Mouse (Mus musculus) limb, embryonic 11.5 days (tissue): Measurements from ENCODE around the gene Usp1. TPM values are rescaled to one million over a fixed set of nuclear protein-coding genes. Genes with fewer than 3 reads are reported as not detected.
A peak's percentile ranks its signal among the peaks of the same experiment; 100 is the strongest.
"Not testable (repeated sequence)": the region's sequence is repeated elsewhere in the genome, so short reads cannot be mapped to it uniquely, and the experiment has no call there.

Experiments
- ATAC-seq: fragments of 200-750 bp; cut with Nextera tagmentation; 2 replicates; pipeline ENCODE4 v1.8.0; 2017; ENCODE audit warnings: low read depth; ENCODE audit not compliant: insufficient number of reproducible peaks, low FRiP score, low TSS enrichment
- DNase-seq: peaks from one replicate; pipeline ENCODE4 v3.0.0-alpha.2; 2015; ENCODE audit warnings: low spot score
- H3K27ac ChIP-seq: fragments of 300-500 bp; sonication (generic); replicated peaks from 2 replicates; pipeline ENCODE4 v1.5.1; 2014; ENCODE audit warnings: low read depth, mild to moderate bottlenecking, low read length
- H3K27me3 ChIP-seq: fragments of 300-500 bp; sonication (generic); 2 replicates; pipeline ENCODE4 v1.6.1; 2014; ENCODE audit warnings: mild to moderate bottlenecking, low read length, mixed read lengths; ENCODE audit not compliant: control insufficient read depth, insufficient read depth
- H3K36me3 ChIP-seq: fragments of 300-500 bp; sonication (generic); 2 replicates; pipeline ENCODE4 v1.6.1; 2014; ENCODE audit warnings: mild to moderate bottlenecking, low read length, moderate library complexity, mixed read lengths; ENCODE audit not compliant: control insufficient read depth, insufficient read depth
- H3K4me1 ChIP-seq: fragments of 300-500 bp; sonication (generic); 2 replicates; pipeline ENCODE4 v1.6.1; 2014; ENCODE audit warnings: low read length, mixed read lengths; ENCODE audit not compliant: control insufficient read depth, insufficient read depth
- H3K4me2 ChIP-seq: fragments of 300-500 bp; sonication (generic); 2 replicates; pipeline ENCODE4 v1.6.1; 2014; ENCODE audit warnings: low read depth, mild to moderate bottlenecking, moderate library complexity; ENCODE audit not compliant: severe bottlenecking
- H3K4me3 ChIP-seq: fragments of 300-500 bp; sonication (generic); 2 replicates; pipeline ENCODE4 v1.5.1; 2014; ENCODE audit warnings: low read depth, low read length
- H3K9ac ChIP-seq: fragments of 300-500 bp; sonication (generic); 2 replicates; pipeline ENCODE4 v1.6.1; 2014; ENCODE audit warnings: mild to moderate bottlenecking, low read length
- H3K9me3 ChIP-seq: fragments of 300-500 bp; sonication (generic); 2 replicates; pipeline ENCODE4 v1.6.1; 2016; ENCODE audit warnings: low read length; ENCODE audit not compliant: control insufficient read depth
- WGBS: fragments of 180-500 bp; shearing (Covaris S2); extraction: QIAGEN DNeasy Blood & Tissue Kit; methylation state at CpG from one replicate; pipeline ENCODE4 v1.1.7; 2014; 5-methylcytosine and 5-hydroxymethylcytosine counted together
- polyA plus RNA-seq: library from polyadenylated mRNA; unstranded; fragments of >200 nt; fragmentation: Nextera tagmentation; extraction: Ambion mirVana; gene quantifications from 2 replicates; pipeline ENCODE4 v1.2.1, GENCODE M21; 2014

Gene Usp1
- polyA plus RNA-seq, 1 experiment from 2014 or later = 132 TPM

DNA sequence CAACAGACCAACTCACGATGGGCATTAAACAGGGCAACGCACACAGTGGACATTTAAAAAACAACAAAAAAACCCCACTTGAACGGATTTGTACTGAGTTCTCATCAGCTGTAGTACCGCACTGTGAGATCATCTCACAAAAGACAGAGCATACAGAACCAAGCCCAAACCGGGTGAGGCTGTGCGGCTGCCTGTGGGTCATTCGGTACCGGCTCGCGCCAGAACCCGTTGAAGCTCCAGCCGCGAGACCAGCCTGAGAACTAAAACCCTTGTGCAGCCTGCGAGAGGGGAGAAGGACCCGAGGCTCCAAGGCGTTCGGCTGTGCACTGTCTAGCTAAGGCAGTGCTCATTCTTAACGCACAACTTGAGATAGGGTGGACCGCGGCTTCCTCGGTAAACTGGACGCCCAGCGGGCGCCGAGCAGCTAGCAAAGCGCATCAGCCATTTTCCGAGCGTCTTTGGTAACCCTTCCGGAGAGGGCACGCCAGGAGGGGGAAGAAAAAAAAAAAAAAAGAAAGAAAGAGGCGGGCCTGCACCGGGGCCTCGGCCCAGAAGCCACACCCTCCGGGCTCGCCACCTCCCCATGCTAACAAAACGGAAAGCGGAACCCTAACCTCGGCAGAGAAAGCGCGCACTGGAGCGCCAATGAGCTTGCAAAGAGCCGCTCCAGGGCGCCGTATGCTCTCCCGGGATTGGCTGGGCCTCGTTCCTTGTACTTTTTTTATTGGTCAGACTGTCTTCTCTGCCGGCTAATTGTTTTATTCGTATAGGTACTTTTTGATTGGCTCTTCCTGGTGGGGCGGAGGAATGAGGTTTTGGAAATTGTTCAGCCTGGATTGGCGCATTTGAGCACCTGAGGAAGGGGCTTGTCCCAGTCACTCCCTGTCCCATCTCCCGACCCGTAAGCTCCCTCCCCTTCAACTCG, 705 bp upstream of the Usp1 start:
- Histone ChIP-seq H3K4me1 (peaks cover 5% of the 10 kb centered on the region; the same call in 1 of the 2 replicates), H3K36me3 (no peaks in the 10 kb centered on the region), H3K27me3 (no peaks in the 10 kb centered on the region), H3K9ac (peak overlapping the region; percentile 70), H3K9me3 (no peaks in the 10 kb centered on the region), H3K27ac (peak overlapping the region; percentile 100), H3K4me2 (peak overlapping the region; percentile 69), H3K4me3 (peak overlapping the region; percentile 95)
- ATAC-seq = peak; percentile 98
- under 1% methylated on average over 52 of the region's 53 CpGs for WGBS
- peak; percentile 98 for DNase-seq

DNA sequence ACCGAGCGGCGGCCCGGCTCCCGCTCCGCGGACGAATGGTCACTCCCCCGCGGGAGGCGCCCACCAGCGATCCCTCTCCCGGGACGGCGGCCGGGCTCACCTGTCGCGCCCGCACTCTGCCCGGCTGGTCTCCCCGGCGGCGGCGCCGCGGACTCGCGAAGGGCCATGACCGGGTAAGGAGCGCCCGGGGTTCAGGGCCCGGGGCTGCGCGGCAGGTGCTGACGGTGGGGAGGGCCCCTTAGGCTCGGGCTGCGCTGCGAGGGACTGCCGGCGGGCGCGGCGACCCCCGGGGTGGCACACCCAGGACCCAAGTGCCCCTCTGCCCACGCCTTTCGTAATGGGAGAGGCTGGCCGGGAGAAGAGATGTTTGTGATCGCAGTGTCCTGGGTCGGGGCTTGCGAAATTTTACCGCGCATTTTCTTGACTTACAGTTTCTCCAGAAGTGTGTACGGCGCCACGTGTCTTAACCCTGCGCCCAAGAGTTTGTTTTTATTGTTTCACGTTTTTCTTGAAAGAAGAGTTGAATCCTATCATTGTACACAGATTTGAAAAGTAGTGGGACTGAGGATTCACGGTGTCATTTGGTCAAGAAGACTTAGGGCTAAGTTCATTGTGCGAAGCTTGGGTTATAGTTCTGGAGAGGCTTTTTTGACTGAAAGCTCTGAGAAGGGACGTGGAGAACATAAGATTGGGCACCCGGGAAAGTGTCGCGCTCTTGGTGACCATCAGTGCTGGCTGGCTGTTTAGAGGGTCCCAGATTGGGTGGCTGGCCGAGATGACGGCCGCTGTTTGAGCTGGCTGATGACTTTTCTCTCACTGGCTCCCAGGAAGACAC, 678 bp downstream of the Usp1 start:
- Histone ChIP-seq H3K4me1 (peaks cover 5% of the 10 kb centered on the region; the same call in 1 of the 2 replicates), H3K27me3 (no peaks in the 10 kb centered on the region), H3K27ac (peak overlapping the region; percentile 100), H3K9ac (peak overlapping the region; percentile 96), H3K9me3 (no peaks in the 10 kb centered on the region), H3K36me3 (no peaks in the 10 kb centered on the region), H3K4me2 (peak overlapping the region; percentile 69), H3K4me3 (peak overlapping the region; percentile 95)
- WGBS = under 1% methylated on average over 59 of the region's 66 CpGs
- ATAC-seq = peak; percentile 10
- DNase-seq = peak; percentile 40

DNA sequence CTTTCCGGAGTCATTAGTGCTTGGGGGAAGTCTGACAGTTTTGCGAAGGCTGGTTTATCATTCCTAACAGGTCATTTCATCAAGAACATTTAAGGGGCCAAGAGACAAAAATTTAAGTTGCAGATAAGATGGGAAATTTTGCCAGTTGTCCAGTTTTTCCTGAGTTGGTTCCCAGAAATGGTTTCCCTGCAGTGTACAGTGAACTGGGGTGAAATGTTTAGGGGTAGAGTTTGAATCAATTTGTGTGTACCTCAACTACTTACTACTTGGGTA, 1.2 kb downstream of the Usp1 start:
- WGBS = 0% methylated on average over 2 of the region's 2 CpGs
- H3K4me2 ChIP-seq = peak overlapping the region; percentile 69
- no peaks in the 10 kb centered on the region for H3K36me3 ChIP-seq
- peaks cover 5% of the 10 kb centered on the region; the same call in 1 of the 2 replicates for H3K4me1 ChIP-seq
- H3K27ac ChIP-seq = no peak overlapping the region
- peak overlapping the region; percentile 95 for H3K4me3 ChIP-seq
- H3K27me3 ChIP-seq = no peaks in the 10 kb centered on the region
- ATAC-seq (no peak), DNase-seq (no peak)
- H3K9ac ChIP-seq = peak overlapping the region; percentile 96
- no peaks in the 10 kb centered on the region for H3K9me3 ChIP-seq

DNA sequence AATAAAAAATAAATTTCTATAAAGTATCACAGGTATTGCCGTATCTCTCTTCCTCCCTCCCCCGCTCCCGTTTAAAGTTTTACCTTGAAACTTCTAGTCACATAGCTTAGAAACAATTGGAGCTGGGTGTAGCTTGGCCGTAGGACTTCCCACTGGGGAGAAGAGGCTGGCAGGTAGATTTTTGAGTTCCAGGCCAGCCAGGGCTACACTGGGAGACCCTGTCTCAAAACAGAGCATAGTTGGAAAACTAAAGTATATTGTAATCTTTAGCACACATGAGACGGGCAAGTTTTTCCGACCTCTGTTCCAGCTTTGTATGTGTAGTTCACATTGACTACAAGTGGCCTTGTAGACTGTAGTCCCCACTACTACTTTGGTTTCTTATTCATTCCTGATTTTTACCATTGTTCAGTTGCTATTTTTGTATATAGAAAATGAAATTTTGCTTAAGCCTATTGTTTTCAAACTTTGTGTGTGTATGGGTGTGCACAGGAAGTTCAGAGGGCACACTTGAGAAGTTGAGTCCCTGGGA, 1.7 kb downstream of the Usp1 start:
- Histone ChIP-seq H3K4me2 (peak overlapping the region; percentile 69), H3K4me1 (peaks cover 5% of the 10 kb centered on the region; the same call in 1 of the 2 replicates), H3K4me3 (peak overlapping the region; percentile 95), H3K9ac (peak overlapping the region; percentile 45; the same call in 1 of the 2 replicates), H3K27me3 (no peaks in the 10 kb centered on the region), H3K36me3 (no peaks in the 10 kb centered on the region), H3K9me3 (no peaks in the 10 kb centered on the region), H3K27ac (no peak overlapping the region)
- ATAC-seq = no peak
- WGBS = 39% methylated on average over 6 of the region's 6 CpGs
- no peak for DNase-seq

DNA sequence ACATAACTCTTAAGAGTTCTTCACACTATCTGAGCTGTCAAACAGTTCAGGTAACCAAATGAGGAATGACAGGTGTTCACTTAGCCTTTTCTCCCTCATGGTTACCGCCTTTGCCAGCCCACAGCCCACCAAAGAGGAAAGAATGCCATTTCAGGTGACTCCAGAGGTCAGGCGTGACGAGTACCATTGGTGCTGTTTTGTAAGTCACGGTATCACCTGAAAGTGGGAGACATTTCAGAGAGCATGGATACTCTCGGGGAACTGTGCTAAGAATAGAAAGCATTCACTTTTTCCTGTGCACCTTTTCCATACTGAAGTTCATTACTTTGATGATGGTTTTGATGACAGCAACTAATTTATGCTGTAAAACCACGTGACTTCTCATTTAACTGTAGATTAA, 12.4 kb downstream of the Usp1 start:
- no peak overlapping the region for H3K4me3 ChIP-seq
- H3K27me3 ChIP-seq = no peaks in the 10 kb centered on the region
- WGBS = 84% methylated on average over 6 of the region's 6 CpGs
- H3K27ac ChIP-seq = no peak overlapping the region
- peaks cover 20% of the 10 kb centered on the region for H3K36me3 ChIP-seq
- H3K4me2 ChIP-seq = no peak overlapping the region
- DNase-seq = no peak
- no peaks in the 10 kb centered on the region for H3K9me3 ChIP-seq
- H3K9ac ChIP-seq = no peak overlapping the region
- no peaks in the 10 kb centered on the region for H3K4me1 ChIP-seq
- no peak for ATAC-seq

DNA sequence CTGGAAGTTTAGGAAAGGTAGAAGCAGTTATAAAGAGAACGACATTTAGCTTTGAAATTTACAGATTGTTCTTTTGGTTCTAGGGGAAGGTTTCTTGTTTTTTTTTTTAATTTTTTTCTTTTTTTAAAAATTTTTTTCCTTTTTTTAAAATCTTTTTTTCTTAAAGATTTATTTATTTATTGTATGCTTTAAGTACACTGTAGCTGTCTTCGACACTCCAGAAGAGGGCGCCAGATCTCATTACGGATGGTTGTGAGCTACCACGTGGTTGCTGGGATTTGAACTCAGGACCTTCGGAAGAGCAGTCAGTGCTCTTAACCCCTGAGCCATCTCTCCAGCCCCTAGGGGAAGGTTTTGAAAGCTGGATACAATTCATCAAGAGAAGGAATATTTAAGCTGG, 14.6 kb downstream of the Usp1 start:
- not testable (repeated sequence) for H3K27ac ChIP-seq, H3K9ac ChIP-seq, ATAC-seq, DNase-seq, H3K4me1 ChIP-seq, H3K27me3 ChIP-seq, H3K4me2 ChIP-seq, H3K9me3 ChIP-seq, H3K4me3 ChIP-seq
- H3K36me3 ChIP-seq = peaks cover 16% of the 10 kb centered on the region
- 92% methylated on average over 6 of the region's 6 CpGs for WGBS

DNA sequence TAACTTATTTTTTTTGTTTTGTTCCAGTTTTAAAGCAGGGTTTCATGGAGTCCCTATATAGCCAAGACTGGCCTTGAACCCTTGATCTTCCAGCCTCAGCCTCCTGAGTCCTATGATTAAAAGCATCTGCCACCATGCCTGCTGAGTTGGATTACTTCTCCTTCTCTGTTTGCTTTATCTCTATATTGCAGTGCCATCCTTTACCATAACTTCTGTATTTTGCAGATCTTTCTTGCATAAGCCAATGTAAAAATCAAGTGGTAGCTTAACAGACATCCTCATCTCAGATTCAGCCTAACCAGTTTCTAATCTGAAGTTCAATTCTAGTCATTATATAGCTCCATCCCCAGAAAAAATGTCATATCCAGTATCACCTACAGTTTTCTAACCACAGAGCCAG, 27.0 kb downstream of the Usp1 start:
- peaks cover 2% of the 10 kb centered on the region; the same call in 1 of the 2 replicates for H3K36me3 ChIP-seq

DNA sequence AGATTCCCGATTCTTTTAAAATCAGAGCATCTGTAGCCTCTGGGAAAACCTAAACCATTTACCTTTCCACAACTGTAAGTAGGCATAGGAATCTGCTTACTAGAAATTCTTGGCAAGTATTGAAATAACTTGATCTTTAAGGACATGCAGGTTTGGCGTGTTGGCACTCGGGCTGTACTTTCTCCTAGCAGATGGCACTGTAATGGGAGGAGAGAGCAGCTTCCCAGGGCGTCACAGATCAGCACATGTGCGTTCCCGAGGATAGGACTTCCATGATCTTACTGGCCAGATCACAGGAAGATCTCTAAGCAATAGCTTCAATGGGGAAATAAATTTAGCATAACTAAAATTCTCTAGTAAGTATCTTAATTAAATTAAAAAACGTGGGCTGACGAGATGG, 32.4 kb downstream of the Usp1 start:
- H3K9ac ChIP-seq = no peak overlapping the region
- no peak overlapping the region for H3K4me3 ChIP-seq
- no peak overlapping the region for H3K4me2 ChIP-seq
- H3K36me3 ChIP-seq = peaks cover 9% of the 10 kb centered on the region; the same call in 1 of the 2 replicates
- H3K27ac ChIP-seq = no peak overlapping the region
- DNase-seq (no peak), ATAC-seq (no peak)
- H3K9me3 ChIP-seq = no peaks in the 10 kb centered on the region
- H3K4me1 ChIP-seq = no peaks in the 10 kb centered on the region
- no peaks in the 10 kb centered on the region for H3K27me3 ChIP-seq
- WGBS = 96% methylated on average over 8 of the region's 8 CpGs

More for the DNA sequence above, 27.0 kb downstream of the Usp1 start:
- H3K4me3 ChIP-seq = no peak overlapping the region
- DNase-seq = no peak
- no peaks in the 10 kb centered on the region for H3K4me1 ChIP-seq
- no peak overlapping the region for H3K27ac ChIP-seq
- no peak overlapping the region for H3K9ac ChIP-seq
- ATAC-seq = no peak
- no peak overlapping the region for H3K4me2 ChIP-seq
- no peaks in the 10 kb centered on the region for H3K9me3 ChIP-seq
- no peaks in the 10 kb centered on the region for H3K27me3 ChIP-seq
